Mouse (Mus musculus): Measurements from ENCODE around the gene Cenpb. TPM values are rescaled to one million over a fixed set of nuclear protein-coding genes. Genes with fewer than 3 reads are reported as not detected.

Gene Cenpb
- polyA plus RNA-seq, 1 experiment from 2014 or later = 12.2 TPM

- no peaks in the 10 kb centered on the region for H3K4me1 ChIP-seq (replicated peaks; ENCODE audit: control insufficient read depth, insufficient read depth)
- no peak for DNase-seq (ENCODE audit: low spot score)
Observed at GRCm38 (mm10) chr2:131139287-131139686, 40.6 kb downstream of the Cenpb start.

GRCm38 (mm10) chr2:131138760-131139159 is 41.1 kb downstream of the Cenpb start:
- H3K4me1 ChIP-seq (replicated peaks; ENCODE audit: control insufficient read depth, insufficient read depth) = no peaks in the 10 kb centered on the region
- no peak overlapping the region for H3K4me3 ChIP-seq (ENCODE audit: low read depth, low read length)
- H3K9ac ChIP-seq (ENCODE audit: low read length) = no peak overlapping the region
- H3K4me2 ChIP-seq (replicated peaks; ENCODE audit: low read depth) = no peak overlapping the region
- 88% methylated on average over 7 of the region's 7 CpGs for WGBS
- H3K27me3 ChIP-seq (ENCODE audit: control insufficient read depth, insufficient read depth, low read length) = no peaks in the 10 kb centered on the region
- no peak for DNase-seq (ENCODE audit: low spot score)
- no peak for ATAC-seq (ENCODE audit: low FRiP score, low TSS enrichment)
- TF ChIP-seq CTCF (IDR thresholded peaks at IDR 0.05; ENCODE audit: low read depth) (no peak), EP300 (optimal IDR thresholded peaks at IDR 0.05) (no peak)
- no peak overlapping the region for H3K27ac ChIP-seq (replicated peaks)
- no peaks in the 10 kb centered on the region for H3K9me3 ChIP-seq (ENCODE audit: control insufficient read depth, low read length)
- H3K36me3 ChIP-seq (ENCODE audit: control insufficient read depth, insufficient read depth, low read length) = peaks cover 3% of the 10 kb centered on the region; the same call in 1 of the 2 replicates

More at GRCm38 (mm10) chr2:131139287-131139686, 40.6 kb downstream of the Cenpb start:
- Histone ChIP-seq H3K4me2 (replicated peaks; ENCODE audit: low read depth) (no peak overlapping the region), H3K27ac (replicated peaks) (no peak overlapping the region), H3K4me3 (ENCODE audit: low read depth, low read length) (no peak overlapping the region), H3K36me3 (ENCODE audit: control insufficient read depth, insufficient read depth, low read length) (peaks cover 3% of the 10 kb centered on the region; the same call in 1 of the 2 replicates), H3K9me3 (ENCODE audit: control insufficient read depth, low read length) (no peaks in the 10 kb centered on the region), H3K27me3 (ENCODE audit: control insufficient read depth, insufficient read depth, low read length) (no peaks in the 10 kb centered on the region), H3K9ac (ENCODE audit: low read length) (no peak overlapping the region)
- ATAC-seq (ENCODE audit: low FRiP score, low TSS enrichment) = no peak
- TF ChIP-seq EP300 (optimal IDR thresholded peaks at IDR 0.05) (no peak), CTCF (IDR thresholded peaks at IDR 0.05; ENCODE audit: low read depth) (no peak)
- WGBS = 87% methylated on average over 5 of the region's 5 CpGs

DNA sequence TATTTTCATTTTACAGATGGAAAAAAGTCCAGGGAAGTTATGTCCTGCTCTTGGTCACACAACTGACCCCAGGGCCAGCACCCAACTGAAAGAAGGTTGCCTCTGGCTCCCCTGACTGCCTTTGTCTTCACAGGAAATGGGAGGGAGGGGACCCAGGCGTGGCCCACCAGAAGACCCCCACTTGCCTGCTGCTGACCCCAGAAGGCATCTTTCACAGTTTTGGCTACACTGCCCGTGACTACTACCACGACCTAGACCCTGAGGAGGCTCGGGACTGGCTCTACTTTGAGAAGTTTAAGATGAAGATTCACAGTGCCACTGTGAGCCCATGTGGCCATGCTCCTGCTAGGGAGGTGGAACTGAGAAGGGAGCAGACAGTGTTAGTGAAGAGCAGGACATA is 41.6 kb downstream of the Cenpb start:
- ATAC-seq (ENCODE audit: low FRiP score, low TSS enrichment) (no peak), DNase-seq (ENCODE audit: low spot score) (no peak)
- Histone ChIP-seq H3K4me3 (ENCODE audit: low read depth, low read length) (no peak overlapping the region), H3K4me2 (replicated peaks; ENCODE audit: low read depth) (no peak overlapping the region), H3K36me3 (ENCODE audit: control insufficient read depth, insufficient read depth, low read length) (peaks cover 3% of the 10 kb centered on the region; the same call in 1 of the 2 replicates), H3K27ac (replicated peaks) (no peak overlapping the region), H3K9me3 (ENCODE audit: control insufficient read depth, low read length) (no peaks in the 10 kb centered on the region), H3K4me1 (replicated peaks; ENCODE audit: control insufficient read depth, insufficient read depth) (no peaks in the 10 kb centered on the region), H3K27me3 (ENCODE audit: control insufficient read depth, insufficient read depth, low read length) (no peaks in the 10 kb centered on the region), H3K9ac (ENCODE audit: low read length) (no peak overlapping the region)
- 79% methylated on average over 4 of the region's 4 CpGs for WGBS
- TF ChIP-seq EP300 (optimal IDR thresholded peaks at IDR 0.05) = no peak
- TF ChIP-seq CTCF (IDR thresholded peaks at IDR 0.05; ENCODE audit: low read depth) = no peak

DNA sequence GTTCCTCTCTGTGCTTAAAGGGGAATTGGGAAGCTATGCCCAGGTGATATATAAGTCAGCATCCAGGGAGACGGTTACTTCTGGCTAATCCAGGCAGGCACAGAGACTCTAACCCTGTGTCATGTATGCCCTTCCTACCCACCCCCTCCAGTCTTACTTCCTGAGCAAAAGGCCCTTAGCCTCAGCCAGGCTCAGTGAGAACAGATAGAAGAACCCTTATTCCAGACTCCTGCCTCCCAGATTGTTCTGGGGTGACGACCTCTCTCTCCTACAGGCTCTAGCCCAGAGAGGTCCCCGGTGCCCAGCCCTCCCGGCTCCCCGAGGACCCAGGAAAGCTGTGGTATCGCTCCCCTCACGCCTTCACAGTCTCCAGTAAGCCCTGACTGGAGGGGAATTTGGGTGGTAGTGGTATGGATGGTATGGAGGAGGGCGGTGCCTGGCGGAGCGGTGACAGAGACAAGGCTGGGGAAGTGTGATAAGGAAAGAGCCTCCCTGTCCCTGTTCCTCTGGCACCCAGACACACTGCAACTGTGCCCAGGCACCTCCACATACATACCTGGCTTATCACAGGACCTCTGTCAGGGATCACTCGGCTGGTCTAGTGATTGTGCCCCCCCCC is 44.2 kb downstream of the Cenpb start:
- no peak overlapping the region for H3K9ac ChIP-seq (ENCODE audit: low read length)
- H3K4me2 ChIP-seq (replicated peaks; ENCODE audit: low read depth) = no peak overlapping the region
- no peak for TF ChIP-seq CTCF (IDR thresholded peaks at IDR 0.05; ENCODE audit: low read depth)
- no peak for TF ChIP-seq EP300 (optimal IDR thresholded peaks at IDR 0.05)
- no peak for ATAC-seq (ENCODE audit: low FRiP score, low TSS enrichment)
- no peaks in the 10 kb centered on the region for H3K27me3 ChIP-seq (ENCODE audit: control insufficient read depth, insufficient read depth, low read length)
- H3K27ac ChIP-seq (replicated peaks) = no peak overlapping the region
- no peaks in the 10 kb centered on the region for H3K4me1 ChIP-seq (replicated peaks; ENCODE audit: control insufficient read depth, insufficient read depth)
- WGBS = 58% methylated on average over 11 of the region's 11 CpGs
- no peak overlapping the region for H3K4me3 ChIP-seq (ENCODE audit: low read depth, low read length)
- peaks cover 3% of the 10 kb centered on the region; the same call in 1 of the 2 replicates for H3K36me3 ChIP-seq (ENCODE audit: control insufficient read depth, insufficient read depth, low read length)
- no peaks in the 10 kb centered on the region for H3K9me3 ChIP-seq (ENCODE audit: control insufficient read depth, low read length)
- DNase-seq (ENCODE audit: low spot score) = no peak

DNA sequence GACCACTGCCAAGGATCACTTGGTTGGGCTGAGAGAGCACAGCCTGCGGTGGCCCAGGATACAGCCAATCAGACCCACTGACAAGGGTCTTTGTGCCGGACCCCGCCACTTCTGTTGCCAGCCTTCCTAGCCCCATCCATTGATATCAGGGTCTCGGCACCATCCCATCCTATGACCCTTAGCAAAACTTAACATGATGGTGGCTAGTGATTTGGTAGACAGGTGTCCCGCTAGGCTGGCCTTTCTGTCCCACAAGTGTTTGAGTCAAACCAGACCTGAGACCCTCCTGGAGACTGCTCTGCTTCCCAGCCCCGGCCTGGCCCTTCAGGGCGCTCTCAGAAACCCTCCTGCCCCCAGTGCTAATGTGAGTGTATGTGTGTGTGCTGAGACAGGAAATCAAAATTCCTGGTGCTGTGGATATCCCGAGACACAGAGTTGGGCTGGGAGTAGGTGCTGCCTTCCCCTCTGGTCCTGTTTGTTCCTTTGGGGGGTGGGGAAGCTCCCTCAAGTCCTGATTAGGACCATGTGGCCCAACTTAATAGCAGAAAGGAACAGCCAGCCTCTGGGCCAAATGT is 45.0 kb downstream of the Cenpb start:
- no peaks in the 10 kb centered on the region for H3K9me3 ChIP-seq (ENCODE audit: control insufficient read depth, low read length)
- no peaks in the 10 kb centered on the region for H3K4me1 ChIP-seq (replicated peaks; ENCODE audit: control insufficient read depth, insufficient read depth)
- DNase-seq (ENCODE audit: low spot score) (no peak), ATAC-seq (ENCODE audit: low FRiP score, low TSS enrichment) (no peak)
- H3K27ac ChIP-seq (replicated peaks) = no peak overlapping the region; the same call in 1 of the 2 replicates
- H3K9ac ChIP-seq (ENCODE audit: low read length) = no peak overlapping the region
- H3K36me3 ChIP-seq (ENCODE audit: control insufficient read depth, insufficient read depth, low read length) = peaks cover 3% of the 10 kb centered on the region; the same call in 1 of the 2 replicates
- TF ChIP-seq EP300 (optimal IDR thresholded peaks at IDR 0.05) (no peak), CTCF (IDR thresholded peaks at IDR 0.05; ENCODE audit: low read depth) (no peak)
- WGBS = 84% methylated on average over 8 of the region's 8 CpGs
- no peak overlapping the region for H3K4me3 ChIP-seq (ENCODE audit: low read depth, low read length)
- H3K4me2 ChIP-seq (replicated peaks; ENCODE audit: low read depth) = no peak overlapping the region
- H3K27me3 ChIP-seq (ENCODE audit: control insufficient read depth, insufficient read depth, low read length) = no peaks in the 10 kb centered on the region

GRCm38 (mm10) chr2:131134381-131134780 is 45.5 kb downstream of the Cenpb start:
- H3K9ac ChIP-seq (ENCODE audit: low read length) = no peak overlapping the region
- no peak overlapping the region; the same call in 1 of the 2 replicates for H3K27ac ChIP-seq (replicated peaks)
- no peak overlapping the region for H3K4me3 ChIP-seq (ENCODE audit: low read depth, low read length)
- no peaks in the 10 kb centered on the region for H3K9me3 ChIP-seq (ENCODE audit: control insufficient read depth, low read length)
- no peaks in the 10 kb centered on the region for H3K27me3 ChIP-seq (ENCODE audit: control insufficient read depth, insufficient read depth, low read length)
- peaks cover 3% of the 10 kb centered on the region; the same call in 1 of the 2 replicates for H3K36me3 ChIP-seq (ENCODE audit: control insufficient read depth, insufficient read depth, low read length)
- WGBS = 41% methylated on average over 1 of the region's 1 CpGs
- DNase-seq (ENCODE audit: low spot score) = no peak
- no peak for TF ChIP-seq CTCF (IDR thresholded peaks at IDR 0.05; ENCODE audit: low read depth)
- TF ChIP-seq EP300 (optimal IDR thresholded peaks at IDR 0.05) = no peak
- H3K4me2 ChIP-seq (replicated peaks; ENCODE audit: low read depth) = no peak overlapping the region
- no peak for ATAC-seq (ENCODE audit: low FRiP score, low TSS enrichment)
- no peaks in the 10 kb centered on the region for H3K4me1 ChIP-seq (replicated peaks; ENCODE audit: control insufficient read depth, insufficient read depth)
